Mouse (Mus musculus) C2C12 (cell line): Measurements from ENCODE around the gene Ptp4a2. TPM values are rescaled to one million over a fixed set of nuclear protein-coding genes. Genes with fewer than 3 reads are reported as not detected.
A peak's percentile ranks its signal among the peaks of the same experiment; 100 is the strongest.
"Not testable (repeated sequence)": the region's sequence is repeated elsewhere in the genome, so short reads cannot be mapped to it uniquely, and the experiment has no call there.

Source experiments
- H3K27me3 ChIP-seq: one replicate; pipeline ENCODE4 v1.6.1; 2011; ENCODE audit not compliant: control insufficient read depth, insufficient read depth, insufficient read length
- H3K36me3 ChIP-seq: one replicate; pipeline ENCODE4 v1.6.1; 2011; ENCODE audit not compliant: control insufficient read depth, insufficient read depth
- H3K4me3 ChIP-seq: one replicate; pipeline ENCODE4 v1.5.1; 2011; ENCODE audit warnings: mild to moderate bottlenecking, control low read depth; ENCODE audit not compliant: poor library complexity, insufficient read depth, severe bottlenecking
- H3K79me2 ChIP-seq: one replicate; pipeline ENCODE4 v1.6.1; 2011; ENCODE audit not compliant: control insufficient read depth, insufficient read depth
- H3K79me3 ChIP-seq: one replicate; pipeline ENCODE4 v1.6.1; 2011; ENCODE audit warnings: low read depth, control low read depth
- H3ac ChIP-seq: one replicate; pipeline ENCODE3; 2011; ENCODE audit warnings: low read depth; ENCODE audit not compliant: control insufficient read depth, insufficient read length
- CEBPB ChIP-seq: IDR thresholded peaks from one replicate; pipeline ENCODE4 v1.6.1; 2011; ENCODE audit warnings: low read depth, mild to moderate bottlenecking, control low read depth, moderate library complexity
- CTCF ChIP-seq: IDR thresholded peaks from one replicate; pipeline ENCODE4 v1.5.1; 2011; ENCODE audit not compliant: control insufficient read depth, insufficient read depth, insufficient read length
- FOSL1 ChIP-seq: IDR thresholded peaks from one replicate; pipeline ENCODE4 v1.8.0; 2011; ENCODE audit warnings: mild to moderate bottlenecking, low read length; ENCODE audit not compliant: poor library complexity, insufficient read depth, severe bottlenecking
- MAX ChIP-seq: IDR thresholded peaks from one replicate; pipeline ENCODE4 v1.6.1; 2011; ENCODE audit warnings: mild to moderate bottlenecking, control low read depth
- MYOD1 ChIP-seq: IDR thresholded peaks from one replicate; pipeline ENCODE4 v1.6.1; 2011; ENCODE audit warnings: low read depth; ENCODE audit not compliant: control insufficient read depth, insufficient read length
- MYOG ChIP-seq: IDR thresholded peaks from one replicate; pipeline ENCODE4 v1.6.1; 2011; ENCODE audit not compliant: control insufficient read depth, insufficient read length; ENCODE audit errors: extremely low read depth
- USF1 ChIP-seq: IDR thresholded peaks from one replicate; pipeline ENCODE4 v1.6.1; 2011; ENCODE audit warnings: low read depth, mild to moderate bottlenecking, control low read depth, moderate library complexity
- long read RNA-seq, 2 experiments: library from polyadenylated mRNA; unstranded; transcript quantifications; one replicate each; pipeline ENCODE4 v2.0.0; 2019 to 2020
- polyA plus RNA-seq: library from polyadenylated mRNA; unstranded; fragments of >200 nt; fragmentation: generic; extraction: Trizol; gene quantifications from one replicate; pipeline ENCODE4 v1.2.1, GENCODE M21; 2012; ENCODE audit warnings: missing spikeins

Ptp4a2 gene
- polyA plus RNA-seq: 101 TPM
- long read RNA-seq, experiment 1, transcript Ptp4a2-207 (6 exons, 3,382 nt): major isoform, 5 of 799 reads
- long read RNA-seq, experiment 1, partial matches to known transcripts: 732 of 799 reads
- long read RNA-seq, experiment 1, other reads (novel, unspliced or antisense): 59 of 799 reads
- long read RNA-seq, experiment 2, transcript Ptp4a2-207 (6 exons, 3,382 nt): major isoform, 9 of 42 reads
- long read RNA-seq, experiment 2, partial matches to known transcripts: 26 of 42 reads
- long read RNA-seq, experiment 2, other reads (novel, unspliced or antisense): 4 of 42 reads

- Histone ChIP-seq H3ac (peak within 1 kb of the TSS; percentile 33), H3K4me3 (peak within 1 kb of the TSS; percentile 2), H3K79me2 (no peaks in the 10 kb centered on the region), H3K27me3 (no peaks in the 10 kb centered on the region), H3K79me3 (no peaks in the 10 kb centered on the region), H3K36me3 (no peaks in the 10 kb centered on the region)
- no peak for TF ChIP-seq MYOG
- peak; percentile 7 for TF ChIP-seq MAX
These were observed at the start of gene Ptp4a2 for GRCm38 (mm10) chr4:129810798-129811604. Ptp4a2 (plus strand) TSS chr4:129811219.

GRCm38 (mm10) chr4:129761606-129762005, 49.4 kb upstream of the Ptp4a2 start:
- Histone ChIP-seq H3K4me3 (no peak overlapping the region), H3K79me3 (no peaks in the 10 kb centered on the region), H3K27me3 (no peaks in the 10 kb centered on the region), H3ac (no peak overlapping the region), H3K36me3 (no peaks in the 10 kb centered on the region), H3K79me2 (no peaks in the 10 kb centered on the region)
- TF ChIP-seq MYOD1: no peak
- no peak for TF ChIP-seq CEBPB
- TF ChIP-seq FOSL1: no peak
- no peak for TF ChIP-seq USF1
- TF ChIP-seq MAX: no peak
- TF ChIP-seq MYOG: no peak
- no peak for TF ChIP-seq CTCF

- not testable (repeated sequence) for H3K4me3 ChIP-seq, H3K79me3 ChIP-seq, H3ac ChIP-seq
These were observed 48.5 kb upstream of the Ptp4a2 start for GRCm38 (mm10) chr4:129762496-129762895.

GRCm38 (mm10) chr4:129765351-129765750, 45.7 kb upstream of the Ptp4a2 start:
- H3K27me3 ChIP-seq: no peaks in the 10 kb centered on the region
- no peak overlapping the region for H3ac ChIP-seq
- H3K79me3 ChIP-seq: no peaks in the 10 kb centered on the region
- H3K4me3 ChIP-seq: no peak overlapping the region
- TF ChIP-seq MYOD1: no peak
- TF ChIP-seq CEBPB: no peak
- no peak for TF ChIP-seq CTCF
- no peak for TF ChIP-seq MYOG
- no peak for TF ChIP-seq USF1
- TF ChIP-seq FOSL1: no peak
- no peak for TF ChIP-seq MAX
- H3K79me2 ChIP-seq: no peaks in the 10 kb centered on the region
- H3K36me3 ChIP-seq: no peaks in the 10 kb centered on the region

More at GRCm38 (mm10) chr4:129762496-129762895, 48.5 kb upstream of the Ptp4a2 start:
- H3K27me3 ChIP-seq, H3K79me2 ChIP-seq, H3K36me3 ChIP-seq: not testable (repeated sequence)

- H3K27me3 ChIP-seq: no peaks in the 10 kb centered on the region
- no peaks in the 10 kb centered on the region for H3K36me3 ChIP-seq
- no peak overlapping the region for H3K4me3 ChIP-seq
- no peak overlapping the region for H3ac ChIP-seq
- TF ChIP-seq MYOD1: no peak
- TF ChIP-seq MYOG: no peak
- TF ChIP-seq FOSL1: no peak
- TF ChIP-seq CEBPB: no peak
- no peak for TF ChIP-seq CTCF
- TF ChIP-seq USF1: no peak
- no peak for TF ChIP-seq MAX
- H3K79me2 ChIP-seq: no peaks in the 10 kb centered on the region
- H3K79me3 ChIP-seq: no peaks in the 10 kb centered on the region
These were observed 43.2 kb upstream of the Ptp4a2 start for GRCm38 (mm10) chr4:129767782-129768181.

- H3K27me3 ChIP-seq, H3ac ChIP-seq, H3K79me2 ChIP-seq: not testable (repeated sequence)
These were observed 42.3 kb upstream of the Ptp4a2 start for GRCm38 (mm10) chr4:129768742-129769141.

More at GRCm38 (mm10) chr4:129768742-129769141, 42.3 kb upstream of the Ptp4a2 start:
- H3K36me3 ChIP-seq, H3K4me3 ChIP-seq, H3K79me3 ChIP-seq: not testable (repeated sequence)
